Mouse (Mus musculus): ENCODE results near the gene Gm35315. TPM values are rescaled to one million over a fixed set of nuclear protein-coding genes. Genes with fewer than 3 reads are reported as not detected.
"Not testable (repeated sequence)": the region's sequence is repeated elsewhere in the genome, so short reads cannot be mapped to it uniquely, and the experiment has no call there.

The Gm35315 gene
- polyA plus RNA-seq, 1 experiment from 2014 or later: 3.5 TPM

GRCm38 (mm10) chr5:110094847-110095213 is 610 bp upstream of the Gm35315 start:
- 11% methylated on average over 4 of the region's 4 CpGs for WGBS
- H3K4me3 ChIP-seq: peak overlapping the region; percentile 67
- no peak for DNase-seq (ENCODE audit: extremely low spot score, low spot score)

GRCm38 (mm10) chr5:110091546-110091945 is 2.7 kb downstream of the Gm35315 start:
- Histone ChIP-seq H3K4me3 (no peak overlapping the region), H3K27me3 (ENCODE audit: poor library complexity, severe bottlenecking) (no peaks in the 10 kb centered on the region), H3K9me3 (no peaks in the 10 kb centered on the region; the same call in 1 of the 2 replicates), H3K27ac (no peak overlapping the region), H3K4me1 (peaks cover 14% of the 10 kb centered on the region), H3K36me3 (replicated peaks) (no peaks in the 10 kb centered on the region)
- no peak for DNase-seq (ENCODE audit: extremely low spot score, low spot score)
- WGBS: 82% methylated on average over 2 of the region's 2 CpGs

More at GRCm38 (mm10) chr5:110094847-110095213, 610 bp upstream of the Gm35315 start:
- Histone ChIP-seq H3K27ac (peak overlapping the region; percentile 92), H3K36me3 (replicated peaks) (no peaks in the 10 kb centered on the region), H3K27me3 (ENCODE audit: poor library complexity, severe bottlenecking) (no peaks in the 10 kb centered on the region; the same call in 1 of the 2 replicates), H3K9me3 (no peaks in the 10 kb centered on the region), H3K4me1 (peaks cover 28% of the 10 kb centered on the region)

- Histone ChIP-seq H3K36me3 (replicated peaks) (no peaks in the 10 kb centered on the region), H3K4me3 (no peak overlapping the region), H3K4me1 (no peaks in the 10 kb centered on the region), H3K9me3 (peaks cover 29% of the 10 kb centered on the region), H3K27me3 (ENCODE audit: poor library complexity, severe bottlenecking) (no peaks in the 10 kb centered on the region), H3K27ac (no peak overlapping the region)
- WGBS: 30% methylated on average over 14 of the region's 14 CpGs
- no peak for DNase-seq (ENCODE audit: extremely low spot score, low spot score)
These were observed 7.9 kb downstream of the Gm35315 start for GRCm38 (mm10) chr5:110086161-110086866.

- Histone ChIP-seq H3K27me3 (ENCODE audit: poor library complexity, severe bottlenecking) (no peaks in the 10 kb centered on the region), H3K27ac (no peak overlapping the region), H3K4me3 (no peak overlapping the region), H3K9me3 (peaks cover 56% of the 10 kb centered on the region), H3K4me1 (no peaks in the 10 kb centered on the region), H3K36me3 (replicated peaks) (peaks cover 17% of the 10 kb centered on the region)
- DNase-seq (ENCODE audit: extremely low spot score, low spot score): no peak
- 80% methylated on average over 4 of the region's 4 CpGs for whole genome bisulfite sequencing
These were observed 11.3 kb downstream of the Gm35315 start for GRCm38 (mm10) chr5:110082961-110083360.

- H3K27me3 ChIP-seq (ENCODE audit: poor library complexity, severe bottlenecking); H3K36me3 ChIP-seq (replicated peaks); H3K4me1 ChIP-seq; H3K4me3 ChIP-seq; DNase-seq (ENCODE audit: extremely low spot score, low spot score); H3K27ac ChIP-seq: not testable (repeated sequence)
- WGBS: 86% methylated on average over 2 of the region's 2 CpGs
- peaks cover 41% of the 10 kb centered on the region for H3K9me3 ChIP-seq
These were observed 21.8 kb downstream of the Gm35315 start, which contains the start of gene Gm17655 for GRCm38 (mm10) chr5:110072413-110072812. Gene Gm17655, minus strand, starts transcription at chr5:110072513.

GRCm38 (mm10) chr5:110057637-110058408 is 36.4 kb downstream of the Gm35315 start:
- H3K36me3 ChIP-seq (replicated peaks): no peaks in the 10 kb centered on the region
- peak overlapping the region; percentile 85 for H3K27ac ChIP-seq
- H3K4me1 ChIP-seq: peaks cover 3% of the 10 kb centered on the region; the same call in 1 of the 2 replicates
- DNase-seq (ENCODE audit: extremely low spot score, low spot score): peak; percentile 75
- H3K9me3 ChIP-seq: peaks cover 11% of the 10 kb centered on the region; the same call in 1 of the 2 replicates
- 3% methylated on average over 19 of the region's 19 CpGs for WGBS
- H3K4me3 ChIP-seq: peak overlapping the region; percentile 66
- H3K27me3 ChIP-seq (ENCODE audit: poor library complexity, severe bottlenecking): no peaks in the 10 kb centered on the region

Other genes with a start within 250 kb of the Gm35315 start
- 0.68 and 0.81 TPM in 2 replicates for gene Gm15446, start 171.0 kb downstream of the Gm35315 start, polyA plus RNA-seq (2016; fragmentation: Nextera tagmentation; extraction: Ambion mirVana)
- 25.3 and 25.9 TPM in 2 replicates for gene Zfp932, start 97.9 kb downstream of the Gm35315 start, polyA plus RNA-seq (2016; fragmentation: Nextera tagmentation; extraction: Ambion mirVana)
- 6.1 and 6.4 TPM in 2 replicates for gene Gm17655, start 21.9 kb downstream of the Gm35315 start, polyA plus RNA-seq (2016; fragmentation: Nextera tagmentation; extraction: Ambion mirVana)
- 1.3 and 1.5 TPM in 2 replicates for gene Plcxd1, start 5.5 kb upstream of the Gm35315 start, polyA plus RNA-seq (2016; fragmentation: Nextera tagmentation; extraction: Ambion mirVana)
- 32.8 and 32.9 TPM in 2 replicates for gene Gtpbp6, start 13.8 kb upstream of the Gm35315 start, polyA plus RNA-seq (2016; fragmentation: Nextera tagmentation; extraction: Ambion mirVana)
- 7.0 and 7.4 TPM in 2 replicates for gene Zfp605, start 15.7 kb upstream of the Gm35315 start, polyA plus RNA-seq (2016; fragmentation: Nextera tagmentation; extraction: Ambion mirVana)
- 44.7 and 46.0 TPM in 2 replicates for gene Chfr, start 41.4 kb upstream of the Gm35315 start, polyA plus RNA-seq (2016; fragmentation: Nextera tagmentation; extraction: Ambion mirVana)
- 18.2 and 19.3 TPM in 2 replicates for gene Golga3, start 82.3 kb upstream of the Gm35315 start, polyA plus RNA-seq (2016; fragmentation: Nextera tagmentation; extraction: Ambion mirVana)
- gene Ankle2, start 136.6 kb upstream of the Gm35315 start, polyA plus RNA-seq (2016; fragmentation: Nextera tagmentation; extraction: Ambion mirVana): 28.5 and 30.2 TPM in 2 replicates
- 102 and 105 TPM in 2 replicates for gene Pgam5, start 175.5 kb upstream of the Gm35315 start, polyA plus RNA-seq (2016; fragmentation: Nextera tagmentation; extraction: Ambion mirVana)
- gene Pxmp2, start 191.8 kb upstream of the Gm35315 start, polyA plus RNA-seq (2016; fragmentation: Nextera tagmentation; extraction: Ambion mirVana): 15.3 and 15.6 TPM in 2 replicates
- gene Pole, start 191.9 kb upstream of the Gm35315 start, polyA plus RNA-seq (2016; fragmentation: Nextera tagmentation; extraction: Ambion mirVana): 52.2 and 60.3 TPM in 2 replicates
- gene P2rx2, start 248.8 kb upstream of the Gm35315 start, polyA plus RNA-seq (2016; fragmentation: Nextera tagmentation; extraction: Ambion mirVana): 0.49 and 0.74 TPM in 2 replicates

Data from forebrain, embryonic 10.5 days (tissue).